Mouse (Mus musculus): ENCODE measurements around the gene Gm266.
A peak's percentile ranks its signal among the peaks of the same experiment; 100 is the strongest.

DNA sequence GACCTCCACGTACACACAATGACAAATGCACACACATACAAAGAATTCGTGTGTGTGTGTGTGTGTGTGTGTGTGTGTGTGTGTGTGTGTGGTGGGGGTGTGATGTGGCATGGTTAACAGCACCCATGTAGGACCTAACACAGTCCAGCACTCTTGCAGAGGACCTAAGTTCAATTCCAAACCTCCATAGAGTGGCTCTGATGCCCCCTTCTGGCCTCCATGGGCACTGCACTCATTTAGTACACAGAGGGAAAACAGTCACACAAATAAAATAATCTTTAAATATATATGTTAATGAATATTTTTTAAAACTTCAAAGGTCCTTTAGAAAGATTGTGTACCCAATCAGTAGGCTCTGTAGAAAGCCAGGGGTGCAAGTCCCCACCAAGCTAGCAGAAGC, 5.7 kb downstream of the Gm266 start:
- TF ChIP-seq CTCF (IDR thresholded peaks at IDR 0.05; ENCODE audit: low read depth, low read length) (peak; percentile 76), POLR2A (IDR thresholded peaks at IDR 0.05; ENCODE audit: borderline replicate concordance, low read depth, low read length) (no peak)

All from bone marrow macrophage, adult 2 months (primary cell).